Mouse (Mus musculus): ENCODE results near the gene Foxp1.

- TF ChIP-seq CTCF (IDR thresholded peaks at IDR 0.05 in 2 of 3, conservative IDR thresholded peaks at IDR 0.05 in 1 of 3; ENCODE audit: control insufficient read depth in 1 of 3, insufficient read depth in 1 of 3, low read depth in 2 of 3, low read length in 3 of 3, poor library complexity in 1 of 3, severe bottlenecking in 1 of 3) (no peak), SMC3 (IDR thresholded peaks at IDR 0.05; ENCODE audit: low read depth, low read length) (no peak), POLR2AphosphoS2 (IDR thresholded peaks at IDR 0.05; ENCODE audit: low read length) (no peak), MXI1 (IDR thresholded peaks at IDR 0.05; ENCODE audit: low read depth, low read length) (no peak), ZC3H11A (IDR thresholded peaks at IDR 0.05; ENCODE audit: low read depth, low read length) (no peak), POLR2A (IDR thresholded peaks at IDR 0.05; ENCODE audit: control insufficient read depth in 1 of 2, insufficient read depth in 1 of 2, low read depth in 1 of 2, low read length in 2 of 2, poor library complexity in 1 of 2) (no peak)
These were observed 42.2 kb upstream of the Foxp1 start for GRCm38 (mm10) chr6:99564766-99565165.

Measured in MEL (cell line).